Mouse (Mus musculus): ENCODE data around the gene Cnot9.
"Not testable (repeated sequence)": the region's sequence is repeated elsewhere in the genome, so short reads cannot be mapped to it uniquely, and the experiment has no call there.

The Cnot9 gene

GRCm38 (mm10) chr1:74505721-74506464 lies at the start of gene Cnot9:
Cnot9 (plus strand) TSS chr1:74506058.
- peak; percentile 100 for DNase-seq (ENCODE audit: low spot score)

GRCm38 (mm10) chr1:74460273-74460672 lies 45.6 kb upstream of the Cnot9 start:
- peak; percentile 18 for DNase-seq (ENCODE audit: low spot score)

DNA sequence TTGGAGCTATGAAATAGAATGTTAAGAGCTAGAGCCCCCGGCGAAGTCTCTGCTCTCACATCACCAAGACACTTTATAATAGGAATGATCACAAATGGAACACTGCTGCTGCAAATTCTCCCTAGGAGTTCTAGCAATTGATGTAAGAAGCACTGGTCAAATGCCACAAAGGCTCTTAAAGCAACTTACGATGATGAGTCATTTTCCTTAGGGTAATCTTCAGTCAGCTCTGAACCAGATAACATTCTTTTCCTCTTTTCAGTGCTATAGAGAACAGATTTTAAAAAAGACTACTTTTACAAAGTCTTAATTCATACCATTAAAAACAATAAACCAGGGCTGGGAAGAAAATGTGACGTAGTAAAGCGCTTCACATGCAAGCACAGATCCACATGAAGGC lies 20.1 kb upstream of the Cnot9 start:
- no peak for DNase-seq (ENCODE audit: low spot score)

- no peak for DNase-seq (ENCODE audit: low spot score)
Observed at GRCm38 (mm10) chr1:74501106-74501505, 4.8 kb upstream of the Cnot9 start.

GRCm38 (mm10) chr1:74505393-74505720 lies 501 bp upstream of the Cnot9 start:
- no peak for DNase-seq (ENCODE audit: low spot score)

- no peak for DNase-seq (ENCODE audit: low spot score)
Observed at GRCm38 (mm10) chr1:74506471-74506881, 618 bp downstream of the Cnot9 start.

DNA sequence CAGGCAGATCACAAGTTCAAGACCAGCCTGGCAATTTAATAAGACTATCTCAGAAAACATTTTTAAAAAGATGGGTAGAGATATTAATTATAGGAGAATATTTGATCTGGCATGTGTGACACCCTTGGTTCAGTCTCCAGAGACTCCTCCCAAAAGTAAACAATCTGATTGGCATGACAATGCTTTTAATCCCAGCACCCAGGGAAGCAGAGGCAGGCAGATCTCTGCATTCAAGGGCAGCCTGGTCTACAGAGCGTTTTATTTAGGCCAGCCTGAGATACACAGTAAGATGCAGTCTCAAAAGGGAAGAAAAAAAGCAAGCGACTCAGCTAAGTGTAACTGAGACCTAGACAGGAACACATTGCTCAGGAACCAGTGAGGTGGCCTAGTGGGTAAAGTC lies 1.9 kb downstream of the Cnot9 start:
- DNase-seq (ENCODE audit: low spot score), result no peak

GRCm38 (mm10) chr1:74511306-74511705 lies 5.4 kb downstream of the Cnot9 start:
- DNase-seq (ENCODE audit: low spot score), result no peak

GRCm38 (mm10) chr1:74512999-74513398 lies 7.1 kb downstream of the Cnot9 start:
- DNase-seq (ENCODE audit: low spot score), result not testable (repeated sequence)

DNA sequence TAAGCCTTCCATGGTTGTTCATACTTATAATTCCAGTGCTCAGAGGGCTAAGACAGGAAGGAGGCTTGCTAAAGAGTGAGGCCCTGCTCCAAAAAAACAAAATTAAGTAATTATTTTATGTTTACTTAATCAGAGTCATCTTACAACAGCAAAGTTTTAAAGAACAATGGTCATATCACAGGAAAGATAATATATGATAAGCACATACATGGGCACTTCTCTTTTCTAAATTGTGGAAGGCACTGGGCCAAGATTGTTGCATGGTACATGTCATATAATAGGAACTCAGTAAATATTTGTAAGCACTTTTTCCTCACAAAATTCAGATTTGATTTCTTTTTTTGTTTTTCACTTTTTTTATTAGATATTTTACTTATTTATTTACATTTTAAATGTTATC lies 14.0 kb downstream of the Cnot9 start:
- DNase-seq (ENCODE audit: low spot score), result no peak

DNA sequence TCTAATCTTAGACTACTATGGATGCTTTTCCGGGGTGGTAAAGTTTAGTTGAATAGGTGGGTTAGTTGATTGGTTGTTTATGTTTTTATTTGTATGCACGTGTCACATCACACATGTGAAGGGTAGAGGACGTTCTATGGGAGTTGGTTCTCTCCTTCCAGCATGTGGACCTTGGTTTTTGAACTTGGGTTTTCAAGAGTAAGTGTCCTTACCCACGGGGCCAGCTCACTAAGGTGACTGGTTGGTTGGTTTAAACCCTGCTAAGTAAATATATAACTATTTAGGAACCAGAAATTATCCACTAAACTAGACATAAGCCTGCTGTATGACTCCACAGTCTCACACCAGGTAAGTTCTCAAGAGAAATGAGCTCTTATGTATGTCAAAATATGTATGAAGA lies 18.9 kb downstream of the Cnot9 start:
- no peak for DNase-seq (ENCODE audit: low spot score)

DNA sequence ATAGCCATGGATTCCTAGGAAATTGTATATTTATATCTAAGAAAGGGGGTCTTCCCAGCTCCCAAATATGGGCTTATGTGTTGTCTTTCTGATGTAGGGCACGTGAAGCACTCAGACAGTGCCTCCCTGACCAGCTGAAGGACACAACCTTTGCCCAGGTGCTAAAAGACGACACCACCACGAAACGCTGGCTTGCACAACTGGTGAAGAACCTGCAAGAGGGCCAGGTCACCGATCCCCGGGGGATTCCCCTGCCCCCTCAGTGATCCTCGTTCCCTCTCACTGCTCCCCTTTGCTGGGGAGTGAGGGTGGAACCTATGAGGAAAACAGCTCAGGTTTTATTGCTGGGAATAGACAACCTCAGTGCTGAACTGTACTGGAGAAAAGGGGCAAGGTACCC lies 22.7 kb downstream of the Cnot9 start:
- DNase-seq (ENCODE audit: low spot score), result no peak

- peak; percentile 7 for DNase-seq (ENCODE audit: low spot score)
Observed at GRCm38 (mm10) chr1:74538650-74539049, 32.8 kb downstream of the Cnot9 start.

GRCm38 (mm10) chr1:74542451-74542961 lies 36.6 kb downstream of the Cnot9 start, which contains the start of gene Plcd4:
Plcd4 (plus strand) TSS chr1:74542888.
- peak; percentile 28 for DNase-seq (ENCODE audit: low spot score)

DNA sequence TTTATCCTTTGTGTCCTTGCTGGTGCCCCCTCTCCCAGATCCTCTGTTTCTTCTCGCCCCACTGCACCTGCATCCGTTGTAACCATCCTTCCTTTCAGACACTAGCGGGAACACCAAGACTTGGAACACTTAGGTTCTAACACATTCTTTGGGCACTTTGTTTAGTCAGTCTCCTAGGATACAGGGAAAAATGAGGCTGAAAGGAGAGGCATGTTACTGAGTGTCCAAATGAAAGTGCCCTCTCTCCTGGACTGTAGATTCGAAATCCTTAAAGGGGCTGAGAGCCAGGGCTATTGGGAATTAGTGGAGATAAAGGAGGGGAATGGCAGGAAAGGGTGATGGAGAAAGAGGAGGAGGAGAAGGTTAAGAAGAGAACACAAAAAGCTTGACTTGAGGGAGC lies 38.3 kb downstream of the Cnot9 start, which contains the start of gene Usp37:
TSS of gene Usp37 (minus strand) at position 101 of the 400 bp plus-strand sequence.
- no peak for DNase-seq (ENCODE audit: low spot score)

DNA sequence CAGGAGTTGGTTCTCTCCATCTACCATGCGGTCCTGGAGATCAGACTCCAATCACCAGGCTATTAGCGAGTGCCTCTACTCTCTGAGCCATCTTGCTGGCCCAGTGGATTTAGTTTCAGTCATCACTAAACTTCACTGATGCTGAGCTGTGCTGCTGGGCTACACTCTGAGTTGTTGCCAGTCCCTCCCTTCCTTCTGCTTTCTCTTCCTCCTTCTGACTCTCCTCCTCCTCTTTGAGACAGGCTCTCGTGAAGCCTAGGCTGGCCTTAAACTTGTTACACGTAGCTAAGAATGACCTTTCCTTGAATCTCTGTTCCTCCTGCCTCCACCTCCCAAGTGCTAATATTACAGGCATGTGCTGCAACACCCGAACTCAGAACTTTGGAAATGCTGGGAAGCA lies 53.2 kb downstream of the Cnot9 start:
- no peak for DNase-seq (ENCODE audit: low spot score)

- DNase-seq (ENCODE audit: low spot score), result no peak
Observed at GRCm38 (mm10) chr1:74565834-74566233, 60.0 kb downstream of the Cnot9 start.

DNA sequence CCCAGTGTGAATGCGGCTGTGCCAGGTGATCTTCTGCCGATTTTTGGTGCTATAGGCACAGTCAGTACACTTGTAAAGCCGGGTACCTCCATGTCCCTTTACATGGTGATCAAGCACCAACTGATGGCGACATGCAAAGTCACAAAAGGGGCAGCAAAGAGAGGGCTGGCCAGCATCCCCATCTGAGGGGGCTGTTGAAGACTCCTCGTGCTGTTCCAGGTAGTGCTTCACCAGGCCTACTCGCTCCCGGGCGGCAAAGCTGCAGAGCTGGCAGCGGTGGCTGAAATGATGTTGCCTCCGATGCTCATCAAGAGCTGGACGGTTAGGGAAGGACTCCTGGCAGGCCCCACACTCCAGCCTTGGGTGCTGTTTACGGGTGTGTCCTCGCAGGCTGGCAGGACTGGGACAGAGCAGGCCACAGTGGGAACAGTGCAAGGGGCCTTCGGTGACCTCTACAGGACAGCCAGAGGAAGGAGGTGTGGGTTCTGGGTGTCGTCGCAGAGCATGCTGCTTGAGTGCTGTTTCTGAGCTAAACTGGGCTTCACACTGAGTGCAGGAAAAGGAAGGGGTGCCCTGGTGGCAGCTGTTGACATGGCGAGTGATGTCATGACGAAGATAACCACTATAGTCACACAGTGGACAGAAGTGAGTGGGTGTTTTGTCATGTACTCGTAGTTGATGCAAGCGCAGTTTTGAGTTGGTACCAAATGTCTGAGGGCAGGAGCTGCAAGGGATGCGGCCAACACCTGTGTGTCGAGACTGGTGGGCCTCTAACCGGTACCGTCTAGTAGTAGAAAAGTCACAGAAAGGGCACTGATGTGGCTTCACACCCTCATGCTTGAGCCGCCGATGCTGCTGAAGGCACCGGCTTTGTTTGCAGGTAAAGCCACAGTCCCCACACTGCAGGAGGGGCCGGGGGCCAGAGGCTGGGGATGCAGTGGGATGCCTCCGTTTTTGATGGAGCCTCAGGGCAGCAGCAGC lies 64.2 kb downstream of the Cnot9 start:
- DNase-seq (ENCODE audit: low spot score), result no peak

All from left cerebral cortex, adult 11 months (tissue).